Mouse (Mus musculus) hindbrain, embryonic 15.5 days (tissue): ENCODE measurements around the gene Dglucy. TPM values are rescaled to one million over a fixed set of nuclear protein-coding genes. Genes with fewer than 3 reads are reported as not detected.
"Not testable (repeated sequence)": the region's sequence is repeated elsewhere in the genome, so short reads cannot be mapped to it uniquely, and the experiment has no call there.

Source experiments
- ATAC-seq: fragments of 200-750 bp; cut with Nextera tagmentation; 2 replicates; pipeline ENCODE4 v1.8.0; 2017; ENCODE audit warnings: low read depth, moderate number of reproducible peaks, moderate TSS enrichment; ENCODE audit not compliant: low FRiP score
- H3K27ac ChIP-seq: fragments of 300-500 bp; sonication (generic); replicated peaks from 2 replicates; pipeline ENCODE4 v1.5.1; 2015; ENCODE audit warnings: mild to moderate bottlenecking, inconsistent platforms
- H3K27me3 ChIP-seq: fragments of 300-500 bp; sonication (generic); 2 replicates; pipeline ENCODE4 v1.6.1; 2015; ENCODE audit warnings: control low read depth, inconsistent platforms
- H3K36me3 ChIP-seq: fragments of 300-500 bp; sonication (generic); 2 replicates; pipeline ENCODE4 v1.6.1; 2015; ENCODE audit warnings: control low read depth, inconsistent platforms
- H3K4me1 ChIP-seq: fragments of 300-500 bp; sonication (generic); replicated peaks from 2 replicates; pipeline ENCODE4 v1.6.1; 2015; ENCODE audit warnings: control low read depth, inconsistent platforms
- H3K4me2 ChIP-seq: fragments of 300-500 bp; sonication (generic); 2 replicates; pipeline ENCODE4 v1.6.1; 2015; ENCODE audit warnings: moderate library complexity, mild to moderate bottlenecking, inconsistent platforms
- H3K4me3 ChIP-seq: fragments of 300-500 bp; sonication (generic); 2 replicates; pipeline ENCODE4 v1.5.1; 2015; ENCODE audit warnings: mild to moderate bottlenecking, inconsistent platforms
- H3K9ac ChIP-seq: fragments of 300-500 bp; sonication (generic); 2 replicates; pipeline ENCODE4 v1.6.1; 2015; ENCODE audit warnings: inconsistent platforms
- H3K9me3 ChIP-seq: fragments of 300-500 bp; sonication (generic); 2 replicates; pipeline ENCODE4 v1.6.1; 2016; ENCODE audit warnings: control low read depth, inconsistent platforms
- WGBS: fragments of 180-500 bp; shearing (Covaris S2); methylation state at CpG from one replicate; pipeline ENCODE4 v1.1.7; 2015; 5-methylcytosine and 5-hydroxymethylcytosine counted together
- polyA plus RNA-seq: library from polyadenylated mRNA; unstranded; fragments of >200 nt; fragmentation: Nextera tagmentation; extraction: Ambion mirVana; gene quantifications from 2 replicates; pipeline ENCODE4 v1.2.1, GENCODE M21; 2015

Gene Dglucy
- polyA plus RNA-seq, 1 experiment from 2014 or later = 3.5 TPM

- Histone ChIP-seq H3K4me2 (no peak overlapping the region), H3K27ac (no peak overlapping the region), H3K9ac (no peak overlapping the region), H3K36me3 (no peaks in the 10 kb centered on the region), H3K9me3 (no peaks in the 10 kb centered on the region), H3K27me3 (no peaks in the 10 kb centered on the region), H3K4me3 (no peak overlapping the region), H3K4me1 (peaks cover 9% of the 10 kb centered on the region)
- WGBS = 81% methylated on average over 2 of the region's 2 CpGs
- no peak for ATAC-seq
Observed at GRCm38 (mm10) chr12:100784152-100784551, 5.3 kb downstream of the Dglucy start.

GRCm38 (mm10) chr12:100785344-100785743, 6.5 kb downstream of the Dglucy start:
- no peak overlapping the region for H3K27ac ChIP-seq
- no peaks in the 10 kb centered on the region for H3K36me3 ChIP-seq
- H3K4me2 ChIP-seq = no peak overlapping the region
- ATAC-seq = no peak
- no peaks in the 10 kb centered on the region for H3K9me3 ChIP-seq
- no peaks in the 10 kb centered on the region for H3K27me3 ChIP-seq
- H3K4me1 ChIP-seq = no peaks in the 10 kb centered on the region
- H3K9ac ChIP-seq = no peak overlapping the region
- 86% methylated on average over 7 of the region's 7 CpGs for WGBS
- H3K4me3 ChIP-seq = no peak overlapping the region

GRCm38 (mm10) chr12:100789981-100790550, 11.2 kb downstream of the Dglucy start:
- H3K4me1 ChIP-seq = no peaks in the 10 kb centered on the region
- no peak overlapping the region for H3K9ac ChIP-seq
- no peaks in the 10 kb centered on the region for H3K36me3 ChIP-seq
- no peak for ATAC-seq
- H3K27me3 ChIP-seq = no peaks in the 10 kb centered on the region
- H3K4me2 ChIP-seq = no peak overlapping the region
- H3K4me3 ChIP-seq = no peak overlapping the region
- H3K27ac ChIP-seq = no peak overlapping the region
- WGBS = 74% methylated on average over 3 of the region's 3 CpGs
- H3K9me3 ChIP-seq = no peaks in the 10 kb centered on the region

- no peak for ATAC-seq
- WGBS = 88% methylated on average over 6 of the region's 6 CpGs
Observed at GRCm38 (mm10) chr12:100791425-100791824, 12.6 kb downstream of the Dglucy start.

GRCm38 (mm10) chr12:100794450-100795230, 15.8 kb downstream of the Dglucy start:
- Histone ChIP-seq H3K4me2 (no peak overlapping the region), H3K9ac (no peak overlapping the region), H3K4me1 (no peaks in the 10 kb centered on the region), H3K27ac (no peak overlapping the region), H3K36me3 (no peaks in the 10 kb centered on the region), H3K4me3 (no peak overlapping the region), H3K9me3 (no peaks in the 10 kb centered on the region), H3K27me3 (no peaks in the 10 kb centered on the region)
- ATAC-seq = no peak
- 65% methylated on average over 7 of the region's 7 CpGs for WGBS

More at GRCm38 (mm10) chr12:100791425-100791824, 12.6 kb downstream of the Dglucy start:
- no peaks in the 10 kb centered on the region for H3K27me3 ChIP-seq
- no peak overlapping the region for H3K9ac ChIP-seq
- no peaks in the 10 kb centered on the region for H3K4me1 ChIP-seq
- no peak overlapping the region for H3K4me3 ChIP-seq
- H3K27ac ChIP-seq = no peak overlapping the region
- no peak overlapping the region for H3K4me2 ChIP-seq
- no peaks in the 10 kb centered on the region for H3K36me3 ChIP-seq
- H3K9me3 ChIP-seq = no peaks in the 10 kb centered on the region

- H3K9ac ChIP-seq = no peak overlapping the region
Observed at GRCm38 (mm10) chr12:100795390-100796036, 16.7 kb downstream of the Dglucy start.

GRCm38 (mm10) chr12:100803391-100803790, 24.5 kb downstream of the Dglucy start:
- WGBS = 94% methylated on average over 19 of the region's 19 CpGs
- H3K36me3 ChIP-seq, H3K4me3 ChIP-seq, H3K9ac ChIP-seq, H3K4me1 ChIP-seq, ATAC-seq, H3K27ac ChIP-seq, H3K27me3 ChIP-seq, H3K9me3 ChIP-seq, H3K4me2 ChIP-seq: not testable (repeated sequence)

More at GRCm38 (mm10) chr12:100795390-100796036, 16.7 kb downstream of the Dglucy start:
- H3K4me3 ChIP-seq = no peak overlapping the region
- ATAC-seq = no peak
- H3K9me3 ChIP-seq = no peaks in the 10 kb centered on the region
- no peak overlapping the region for H3K27ac ChIP-seq
- H3K4me2 ChIP-seq = no peak overlapping the region
- no peaks in the 10 kb centered on the region for H3K36me3 ChIP-seq
- H3K27me3 ChIP-seq = no peaks in the 10 kb centered on the region
- H3K4me1 ChIP-seq = no peaks in the 10 kb centered on the region
- WGBS = 89% methylated on average over 7 of the region's 7 CpGs

- Histone ChIP-seq H3K4me3 (no peak overlapping the region), H3K4me1 (peaks cover 8% of the 10 kb centered on the region; the same call in 1 of the 2 replicates), H3K27me3 (no peaks in the 10 kb centered on the region), H3K9ac (no peak overlapping the region), H3K4me2 (no peak overlapping the region), H3K9me3 (no peaks in the 10 kb centered on the region), H3K36me3 (no peaks in the 10 kb centered on the region), H3K27ac (no peak overlapping the region)
- no peak for ATAC-seq
- WGBS = 84% methylated on average over 7 of the region's 7 CpGs
Observed at GRCm38 (mm10) chr12:100807280-100807679, 28.4 kb downstream of the Dglucy start.

- no peaks in the 10 kb centered on the region for H3K9me3 ChIP-seq
- 0 out of 2 replicates have a peak overlapping the region, but pooled peaks have one; percentile 42 for H3K27ac ChIP-seq
- H3K9ac ChIP-seq = no peak overlapping the region
- peaks cover 8% of the 10 kb centered on the region; the same call in 1 of the 2 replicates for H3K4me1 ChIP-seq
- H3K4me3 ChIP-seq = no peak overlapping the region
- 0 out of 2 replicates have a peak overlapping the region, but pooled peaks have one; percentile 11 for H3K4me2 ChIP-seq
- 51% methylated on average over 13 of the region's 13 CpGs for WGBS
- H3K27me3 ChIP-seq = no peaks in the 10 kb centered on the region
- H3K36me3 ChIP-seq = no peaks in the 10 kb centered on the region
- peak; percentile 76; the same call in 1 of the 2 replicates for ATAC-seq
Observed at GRCm38 (mm10) chr12:100808609-100809280, 29.9 kb downstream of the Dglucy start.

- WGBS = 91% methylated on average over 11 of the region's 11 CpGs
- no peak overlapping the region for H3K9ac ChIP-seq
Observed at GRCm38 (mm10) chr12:100810542-100810941, 31.7 kb downstream of the Dglucy start.

GRCm38 (mm10) chr12:100813901-100814300, 35.0 kb downstream of the Dglucy start:
- 81% methylated on average over 2 of the region's 2 CpGs for WGBS
- Histone ChIP-seq H3K36me3 (no peaks in the 10 kb centered on the region), H3K4me1 (peaks cover 2% of the 10 kb centered on the region; the same call in 1 of the 2 replicates), H3K4me3 (no peak overlapping the region), H3K9me3 (no peaks in the 10 kb centered on the region), H3K4me2 (no peak overlapping the region), H3K27me3 (no peaks in the 10 kb centered on the region), H3K27ac (no peak overlapping the region), H3K9ac (no peak overlapping the region)
- no peak for ATAC-seq

More at GRCm38 (mm10) chr12:100810542-100810941, 31.7 kb downstream of the Dglucy start:
- H3K4me2 ChIP-seq = no peak overlapping the region
- peaks cover 8% of the 10 kb centered on the region; the same call in 1 of the 2 replicates for H3K4me1 ChIP-seq
- ATAC-seq = no peak
- no peaks in the 10 kb centered on the region for H3K36me3 ChIP-seq
- H3K27me3 ChIP-seq = no peaks in the 10 kb centered on the region
- H3K27ac ChIP-seq = no peak overlapping the region
- H3K9me3 ChIP-seq = no peaks in the 10 kb centered on the region
- no peak overlapping the region for H3K4me3 ChIP-seq
